Mouse (Mus musculus) kidney, adult 18-20 months (tissue): Measurements from ENCODE around the gene Olfr1382.
"Not testable (repeated sequence)": the region's sequence is repeated elsewhere in the genome, so short reads cannot be mapped to it uniquely, and the experiment has no call there.

ENCODE experiments used
- DNase-seq: peaks from one replicate; pipeline ENCODE4 v3.0.0; 2021

Gene Olfr1382

DNA sequence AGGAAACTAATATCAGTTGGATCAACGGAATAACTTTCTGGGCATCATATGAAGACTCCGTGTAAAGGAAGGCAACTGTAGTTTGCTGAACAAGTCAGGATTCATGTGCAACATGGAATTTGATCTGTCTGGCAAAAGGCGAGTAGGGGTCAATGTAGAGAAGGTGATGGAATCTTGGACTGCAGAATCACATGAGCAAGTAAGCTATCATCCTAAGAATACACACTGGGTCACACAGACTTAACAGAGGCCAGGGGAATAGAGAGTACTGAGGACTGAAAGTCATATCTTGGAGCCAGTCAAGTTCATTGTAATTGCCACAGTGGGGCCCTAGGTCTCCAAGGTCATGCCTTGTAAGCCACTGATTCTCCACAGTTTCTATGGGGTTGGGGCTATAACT lies at the start of gene Olfr1382:
TSS of gene Olfr1382 (plus strand) at position 301 of the 400 bp plus-strand sequence.
- no peak for DNase-seq

DNA sequence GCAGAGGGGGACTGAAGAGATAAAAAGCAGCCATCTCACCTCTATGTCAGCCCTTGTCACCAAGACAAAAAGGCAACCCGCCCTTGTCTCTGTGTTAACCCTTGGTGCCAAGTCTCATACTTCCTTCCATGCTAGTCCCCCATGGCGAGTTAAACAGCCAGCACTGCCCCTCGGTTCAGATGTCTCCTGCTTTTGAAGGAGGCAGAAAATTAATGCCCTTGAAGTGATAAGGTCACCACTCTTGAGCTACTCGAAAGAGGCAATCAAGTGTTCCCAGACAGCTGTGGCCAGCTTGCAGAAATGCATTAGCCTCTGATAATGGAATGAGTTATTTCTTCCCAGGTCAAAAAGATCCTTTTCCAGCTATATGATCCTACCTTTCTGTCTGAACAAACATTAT lies 42.1 kb upstream of the Olfr1382 start:
- DNase-seq: no peak

DNA sequence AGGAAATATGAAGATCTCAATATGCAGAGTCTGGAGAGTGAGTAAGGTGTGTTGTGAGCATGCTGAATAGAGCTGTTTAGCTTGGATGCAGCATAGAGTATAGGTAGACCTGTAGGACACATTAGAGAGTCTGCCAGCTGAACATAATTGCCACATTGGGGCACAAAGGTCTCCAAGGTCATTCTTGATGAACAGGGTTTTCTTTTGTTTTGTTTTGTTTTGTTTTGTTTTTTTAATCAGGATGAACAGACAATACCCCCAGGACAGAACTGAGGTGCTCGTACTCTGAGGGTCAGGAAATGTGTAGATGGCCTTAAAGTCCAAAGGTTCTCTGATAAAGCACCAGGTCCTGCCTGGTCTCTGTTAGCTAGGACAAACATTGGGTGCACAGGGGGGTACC lies 39.3 kb upstream of the Olfr1382 start, which contains the start of gene Olfr1385:
TSS of gene Olfr1385 (plus strand) at position 301 of the 400 bp plus-strand sequence.
- DNase-seq: not testable (repeated sequence)

DNA sequence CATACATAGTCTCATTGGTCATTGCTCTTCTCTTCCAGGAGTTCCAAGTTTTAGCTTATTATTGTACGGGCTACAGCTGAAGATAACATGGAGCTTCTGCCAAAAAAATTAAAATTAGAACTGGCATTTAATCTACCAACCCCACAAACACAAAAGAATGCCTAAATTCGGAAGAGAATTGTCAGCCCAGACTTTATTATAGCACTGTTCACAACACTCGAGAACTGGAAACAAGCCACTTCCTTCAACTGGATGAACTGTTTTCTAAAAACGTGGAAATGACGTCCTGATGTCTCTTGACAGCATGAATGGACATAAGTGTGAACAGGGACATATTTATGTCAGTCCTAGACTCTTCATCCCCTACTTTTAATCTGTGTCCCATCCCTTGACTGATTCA lies 10.0 kb upstream of the Olfr1382 start:
- no peak for DNase-seq

DNA sequence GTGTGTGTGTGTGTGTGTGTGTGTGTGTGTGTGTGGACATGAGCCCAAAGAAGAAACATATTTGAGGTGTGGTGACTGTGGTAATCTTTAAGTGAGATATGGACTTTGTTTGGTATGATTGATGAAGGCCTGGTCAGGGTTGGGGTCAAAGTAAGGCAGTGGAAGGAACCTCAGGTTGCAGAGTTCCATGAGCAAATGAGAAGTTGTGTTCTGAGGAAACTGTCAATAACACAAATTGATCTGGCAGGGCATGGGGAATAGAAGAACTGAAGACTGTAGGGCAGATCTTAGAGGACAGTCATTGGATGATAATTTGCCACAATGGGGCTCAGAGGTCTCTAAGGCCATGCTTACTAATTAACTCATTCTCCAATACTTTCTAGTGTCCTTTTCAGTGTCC lies 8.7 kb upstream of the Olfr1382 start, which contains the start of gene Olfr1383:
TSS of gene Olfr1383 (plus strand) at position 301 of the 400 bp plus-strand sequence.
- no peak for DNase-seq

DNA sequence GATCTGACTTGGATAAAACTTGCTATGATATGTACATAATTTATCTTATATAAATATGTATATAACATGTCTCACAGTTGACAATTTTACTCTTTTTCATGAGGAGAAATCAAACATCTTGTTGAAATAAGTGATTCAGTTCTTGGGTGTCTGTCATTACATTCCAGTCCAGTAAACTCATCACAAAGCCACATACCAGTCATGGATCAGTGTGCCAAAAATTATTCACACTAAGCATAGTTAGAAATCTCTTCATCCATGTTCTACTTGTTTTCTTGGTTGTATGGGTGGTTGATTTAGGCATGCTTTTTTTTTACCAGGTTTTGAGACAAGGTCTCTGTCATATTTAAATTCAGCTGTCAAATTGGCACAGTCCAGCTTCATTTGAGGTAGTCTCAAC lies 4.7 kb downstream of the Olfr1382 start:
- DNase-seq: no peak

DNA sequence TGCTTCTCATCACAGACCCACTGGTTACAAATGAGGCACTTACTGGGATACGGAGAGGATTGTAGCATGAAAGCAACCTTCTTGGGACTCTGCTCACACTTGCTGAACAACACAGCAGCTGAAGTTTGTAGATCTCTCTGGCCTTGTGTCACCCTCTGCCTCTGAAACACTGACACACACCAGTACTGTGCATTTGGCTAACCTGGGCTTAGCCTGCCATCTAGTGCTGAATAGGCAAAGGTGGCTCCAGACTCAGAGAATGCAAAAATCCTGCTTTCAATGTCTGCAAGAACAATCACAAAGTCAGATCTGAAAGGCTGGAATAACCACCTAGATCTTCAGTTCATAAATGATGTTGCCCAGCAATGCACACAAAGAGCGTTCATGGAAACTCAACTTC lies 8.6 kb downstream of the Olfr1382 start:
- peak; percentile 4 for DNase-seq

DNA sequence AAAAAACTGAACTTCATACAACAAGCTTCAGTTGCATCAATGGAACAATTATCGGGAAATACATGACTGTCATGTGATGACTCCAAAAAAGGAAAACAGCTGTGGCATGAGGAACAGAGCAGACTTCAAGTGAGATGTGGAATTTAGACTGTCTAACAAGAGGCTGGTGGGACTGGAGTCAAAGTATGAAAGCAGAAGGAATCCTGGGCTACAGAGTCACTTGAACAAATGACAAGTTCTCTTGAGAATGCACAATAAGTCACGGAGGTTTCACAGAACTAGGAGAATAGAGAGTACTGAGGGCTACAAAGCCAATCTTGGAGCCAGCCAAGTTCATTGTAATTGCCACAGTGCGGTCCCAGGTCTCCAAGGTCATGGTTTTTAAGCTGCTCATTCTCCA lies 15.1 kb downstream of the Olfr1382 start, which contains the start of gene Olfr1381:
TSS of gene Olfr1381 (plus strand) at position 301 of the 400 bp plus-strand sequence.
- not testable (repeated sequence) for DNase-seq

DNA sequence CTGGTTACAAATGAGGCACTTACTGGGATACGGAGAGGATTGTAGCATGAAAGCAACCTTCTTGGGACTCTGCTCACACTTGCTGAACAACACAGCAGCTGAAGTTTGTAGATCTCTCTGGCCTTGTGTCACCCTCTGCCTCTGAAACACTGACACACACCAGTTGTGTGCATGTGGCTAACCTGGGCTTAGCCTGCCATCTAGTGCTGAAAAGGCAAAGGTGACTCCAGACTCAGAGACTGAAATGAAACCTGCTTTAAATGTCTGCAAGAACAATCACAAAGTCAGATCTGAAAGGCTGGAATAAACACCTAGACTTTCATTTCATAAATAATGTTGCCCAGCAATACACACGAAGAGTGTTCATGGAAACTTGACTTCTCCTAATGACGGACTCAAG lies 26.0 kb downstream of the Olfr1382 start:
- not testable (repeated sequence) for DNase-seq

DNA sequence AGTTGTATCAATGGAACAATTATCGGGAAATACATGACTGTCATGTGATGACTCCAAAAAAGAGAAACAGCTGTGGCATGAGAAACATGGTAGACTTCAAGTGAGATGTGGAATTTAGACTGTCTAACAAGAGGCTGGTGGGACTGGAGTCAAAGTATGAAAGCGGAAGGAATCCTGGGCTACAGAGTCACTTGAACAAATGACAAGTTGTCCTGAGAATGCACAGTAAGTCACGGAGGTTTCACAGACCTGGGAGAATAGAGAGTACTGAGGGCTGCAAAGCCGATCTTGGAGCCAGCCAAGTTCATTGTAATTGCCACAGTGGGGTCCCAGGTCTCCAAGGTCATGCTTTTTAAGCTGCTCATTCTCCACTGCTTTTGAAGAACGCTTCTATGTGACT lies 28.5 kb downstream of the Olfr1382 start, which contains the start of gene Olfr1380:
TSS of gene Olfr1380 (plus strand) at position 301 of the 400 bp plus-strand sequence.
- DNase-seq: not testable (repeated sequence)

DNA sequence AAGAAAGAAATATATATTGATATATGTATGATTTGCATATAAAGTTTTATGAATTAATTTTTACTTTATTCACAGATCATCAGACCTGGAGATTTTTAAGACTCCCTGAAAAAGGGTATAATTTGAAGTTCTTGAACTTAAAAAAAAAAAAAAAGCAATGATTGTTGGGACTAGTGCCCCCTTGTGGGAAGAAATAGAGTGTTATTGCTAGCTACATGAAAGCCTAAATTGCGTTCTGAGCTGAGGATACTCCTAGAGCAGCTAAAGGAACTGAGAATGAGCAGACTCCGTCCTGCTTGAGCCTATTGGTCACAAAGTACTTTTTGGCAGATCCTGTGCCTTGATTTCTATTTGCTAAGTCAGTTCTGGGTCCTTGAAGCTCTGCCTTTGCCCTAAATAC lies 47.0 kb downstream of the Olfr1382 start:
- not testable (repeated sequence) for DNase-seq

DNA sequence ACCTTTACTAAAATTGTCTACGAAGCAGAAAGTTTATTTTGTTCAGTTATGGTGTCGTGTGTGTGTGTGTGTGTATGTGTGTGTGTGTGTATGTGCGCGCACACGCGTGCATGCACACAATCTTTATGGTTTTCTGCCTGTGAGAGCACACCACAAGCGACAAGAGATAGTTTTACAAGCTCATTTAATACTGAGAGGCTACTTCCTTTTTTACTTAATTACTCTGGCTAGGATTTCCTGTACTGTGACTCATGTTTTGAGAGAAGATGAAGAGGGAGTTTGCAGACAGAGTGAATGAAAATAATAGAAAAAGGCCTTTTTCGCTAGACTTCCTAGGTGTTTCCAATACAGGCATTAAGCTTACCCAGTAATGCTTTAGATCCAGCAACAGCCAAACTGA lies 52.4 kb downstream of the Olfr1382 start:
- not testable (repeated sequence) for DNase-seq
